Comparison of ENCODE assay signal across 28 mouse cellular contexts in genomic region chr7:107648937-107649688, GRCm38 (mm10). TPM values are rescaled to one million over a fixed set of nuclear protein-coding genes. Genes with fewer than 3 reads are reported as not detected.
DNase-seq lines count a peak whose midpoint lies in the region; ATAC-seq and TF ChIP-seq lines count a peak whose summit lies in the region.
"Had no signal": no experiment of that assay in that cellular context is flagged by ENCODE, and none has a peak within 500 bp of the region (broad histone marks: within the 10 kb centered on the region; RNA-seq: fewer than 3 reads in every experiment).

No protein-coding gene starts in this region.

- H3K9me3 ChIP-seq in CH12.LX (replicated peaks; ENCODE audit: low read length) = peaks cover 15% of the 10 kb centered on the region
- H3K9me3 ChIP-seq in embryonic facial prominence, embryonic 13.5 days = peaks cover 4% of the 10 kb centered on the region; the same call in 1 of the 2 replicates

- peak; percentile 76 for DNase-seq in heart, adult 11 months
- no peak for DNase-seq in heart, postnatal 25 days (ENCODE audit: low spot score)
- DNase-seq in CH12.LX (ENCODE audit: extremely low read depth) = peak; percentile 67
- DNase-seq in adrenal gland, postnatal 10 days = no peak
- DNase-seq in left cerebral cortex, postnatal 36 days (ENCODE audit: low spot score in 2 of 2) = no peak
- DNase-seq: adrenal gland, postnatal 25 days; cerebellum, adult 18-20 months; cerebellum, adult 9-11 months; embryo, embryonic 11 days; forebrain, postnatal 0 days; gastrocnemius, adult 2 months; gastrocnemius, postnatal 25 days; heart, adult 18-20 months; heart, postnatal 10 days; kidney, adult 11 months had no signal

- in situ Hi-C loops in CH12.LX (cut with MboI; ENCODE audit: low pct_ligation_motif_present, low pct_unique_long_range_greater_than_20kb, low sequenced_read_pairs) = no loop called here

- H3K79me2 ChIP-seq in CH12.LX (replicated peaks; ENCODE audit: control insufficient read depth, extremely low read depth, insufficient read depth, poor library complexity, severe bottlenecking) = peaks cover 11% of the 10 kb centered on the region

- H3K27ac ChIP-seq in CH12.LX (ENCODE audit: insufficient read depth, low read depth) = peak overlapping the region; percentile 96
- H3K27ac ChIP-seq in embryonic facial prominence, embryonic 13.5 days = peak overlapping the region; percentile 91
- H3K27ac ChIP-seq: forebrain, embryonic 12.5 days; gastrocnemius, adult 2 months; heart, embryonic 10.5 days; hindbrain, embryonic 13.5 days; hindbrain, postnatal 0 days had no signal

- peaks cover 19 to 63% of the 10 kb centered on the region in 2 experiments for H3K4me1 ChIP-seq in CH12.LX (ENCODE audit: control insufficient read depth in 1 of 2, insufficient read depth in 2 of 2)
- peaks cover 32% of the 10 kb centered on the region for H3K4me1 ChIP-seq in embryonic facial prominence, embryonic 13.5 days
- H3K4me1 ChIP-seq: hindbrain, embryonic 13.5 days had no signal

- H3K27me3 ChIP-seq in CH12.LX (replicated peaks) = no peaks in the 10 kb centered on the region
- H3K27me3 ChIP-seq in embryonic facial prominence, embryonic 13.5 days = no peaks in the 10 kb centered on the region
- H3K27me3 ChIP-seq: forebrain, embryonic 12.5 days; hindbrain, embryonic 13.5 days had no signal

- WGBS in embryonic facial prominence, embryonic 13.5 days = 32% methylated on average over 12 of the region's 12 CpGs

- intact Hi-C loops in heart, postnatal 25 days (cut with DNase I) = no loop called here
- intact Hi-C loops in left cerebral cortex, postnatal 36 days (cut with DNase I) = no loop called here

- no peak; the same call in 1 of the 2 replicates for TF ChIP-seq POLR2A in CH12.LX (IDR thresholded peaks at IDR 0.05; ENCODE audit: low read depth, low read length)

- H3K36me3 ChIP-seq in CH12.LX (replicated peaks in 1 of 2; ENCODE audit: control insufficient read depth in 1 of 2, insufficient read depth in 1 of 2, low read length in 1 of 2) = peaks cover 25 to 49% of the 10 kb centered on the region in 2 experiments
- H3K36me3 ChIP-seq in embryonic facial prominence, embryonic 13.5 days = peaks cover 3% of the 10 kb centered on the region; the same call in 1 of the 2 replicates
- H3K36me3 ChIP-seq: forebrain, embryonic 12.5 days; G1E; heart, embryonic 10.5 days; hindbrain, embryonic 13.5 days had no signal

- dilution Hi-C loops in CH12.LX (cut with MboI; ENCODE audit: extremely low pct_ligation_motif_present, extremely low pct_unique_long_range_greater_than_20kb, low sequenced_read_pairs) = no loop called here

- no peak; the same call in 1 of the 2 replicates for TF ChIP-seq RAD21 in CH12.LX (IDR thresholded peaks at IDR 0.05; ENCODE audit: low read depth, low read length)

- H3K4me3 ChIP-seq in CH12.LX (replicated peaks in 1 of 3; ENCODE audit: low read depth in 2 of 3, low read length in 2 of 3, poor library complexity in 1 of 3) = peak overlapping the region; percentile 1 to 25 (median 17)
- H3K4me3 ChIP-seq in embryonic facial prominence, embryonic 13.5 days = no peak overlapping the region
- H3K4me3 ChIP-seq: forebrain, embryonic 12.5 days; gastrocnemius, adult 2 months; heart, embryonic 10.5 days; hindbrain, embryonic 13.5 days had no signal

- H3K9ac ChIP-seq in CH12.LX (ENCODE audit: insufficient read depth, low read depth) = peak overlapping the region; percentile 29
- peak overlapping the region; percentile 53; the same call in 1 of the 2 replicates for H3K9ac ChIP-seq in embryonic facial prominence, embryonic 13.5 days
- H3K9ac ChIP-seq: forebrain, embryonic 12.5 days; forebrain, postnatal 0 days; hindbrain, embryonic 13.5 days had no signal

- TF ChIP-seq EP300 in CH12.LX (IDR thresholded peaks at IDR 0.05; ENCODE audit: low read length) = peak; percentile 47; the same call in 1 of the 2 replicates

- ATAC-seq in embryonic facial prominence, embryonic 13.5 days (ENCODE audit: insufficient number of reproducible peaks, insufficient read depth, low FRiP score, low TSS enrichment, low read depth) = peak; percentile 23; the same call in 1 of the 2 replicates
- peak; percentile 56 for ATAC-seq in granulocyte monocyte progenitor cell, adult 5-6 weeks (replicated peaks; ENCODE audit: poor library complexity, severe bottlenecking)
- no peak for ATAC-seq in CD4-positive, CD25-positive, alpha-beta regulatory T cell, adult 4 months
- ATAC-seq: activated CD4-positive, CD25-positive, alpha-beta regulatory T cell, adult 4 months; forebrain, postnatal 0 days; hindbrain, postnatal 0 days had no signal

- peak overlapping the region; percentile 81 for H3K4me2 ChIP-seq in CH12.LX (ENCODE audit: insufficient read depth, low read depth, poor library complexity, severe bottlenecking)
- peak overlapping the region; percentile 34 for H3K4me2 ChIP-seq in embryonic facial prominence, embryonic 13.5 days
- H3K4me2 ChIP-seq: forebrain, embryonic 12.5 days; hindbrain, embryonic 13.5 days had no signal

- no peak for TF ChIP-seq CTCF in CH12.LX (conservative IDR thresholded peaks at IDR 0.05 in 1 of 2, IDR thresholded peaks at IDR 0.05 in 1 of 2; ENCODE audit: low read depth in 2 of 2, low read length in 2 of 2)

TF ChIP-seq in CH12.LX, 34 proteins besides CTCF, POLR2A, EP300 and RAD21:
- TF ChIP-seq USF1 (IDR thresholded peaks at IDR 0.05; ENCODE audit: low read depth, low read length) (peak; percentile 83), UBTF (IDR thresholded peaks at IDR 0.05; ENCODE audit: low read depth, low read length) (peak; percentile 44; the same call in 1 of the 2 replicates), MAFK (IDR thresholded peaks at IDR 0.05; ENCODE audit: insufficient replicate concordance, low read length) (0 out of 2 replicates have a peak, but pooled peaks have one; percentile 11), ZMIZ1 (IDR thresholded peaks at IDR 0.05; ENCODE audit: low read depth, low read length) (no peak), NRF1 (IDR thresholded peaks at IDR 0.05; ENCODE audit: low read depth, low read length) (peak; percentile 61), CHD2 (IDR thresholded peaks at IDR 0.05; ENCODE audit: low read length) (no peak; the same call in 1 of the 2 replicates), MYC (IDR thresholded peaks at IDR 0.05; ENCODE audit: low read depth, low read length) (peak; percentile 40; the same call in 1 of the 2 replicates), IRF4 (IDR thresholded peaks at IDR 0.05; ENCODE audit: low read depth, low read length) (peak; percentile 39; the same call in 1 of the 2 replicates), JUND (conservative IDR thresholded peaks at IDR 0.05; ENCODE audit: low read depth, low read length) (no peak), MAX (IDR thresholded peaks at IDR 0.05; ENCODE audit: low read length) (peak; percentile 71; the same call in 1 of the 2 replicates), USF2 (conservative IDR thresholded peaks at IDR 0.05; ENCODE audit: low read depth, low read length) (peak; percentile 70), TCF12 (IDR thresholded peaks at IDR 0.05; ENCODE audit: low read depth, low read length) (peak; percentile 36; the same call in 1 of the 2 replicates), SMC3 (IDR thresholded peaks at IDR 0.05; ENCODE audit: low read depth, low read length) (no peak), TBP (conservative IDR thresholded peaks at IDR 0.05; ENCODE audit: low read depth, low read length) (peak; percentile 32), PAX5 (IDR thresholded peaks at IDR 0.05; ENCODE audit: low read length) (no peak), BHLHE40 (IDR thresholded peaks at IDR 0.05; ENCODE audit: low read depth, low read length) (peak; percentile 86), MEF2A (IDR thresholded peaks at IDR 0.05; ENCODE audit: borderline replicate concordance, low read depth, low read length) (peak; percentile 46; the same call in 1 of the 2 replicates), MAZ (IDR thresholded peaks at IDR 0.05; ENCODE audit: low read depth, low read length) (no peak), HCFC1 (IDR thresholded peaks at IDR 0.05; ENCODE audit: low read depth, low read length) (peak; percentile 22; the same call in 1 of the 2 replicates), ZNF384 (IDR thresholded peaks at IDR 0.05; ENCODE audit: low read depth, low read length) (no peak)
TF ChIP-seq in CH12.LX: peak in this region for 13.

RNA-seq across cellular contexts. Expression of gene 5330417H12Rik, which starts 24.2 kb away (rescaled TPM):
- not detected for total RNA-seq in heart, postnatal 25 days (2021)
- total RNA-seq in CH12.LX (2012; rRNA removed) = 0.13 TPM in 1 of 2 replicates, not detected in the other
- not detected in 2 replicates for total RNA-seq in CH12.LX (2014; rRNA removed)
- polyA plus RNA-seq in CH12.LX (2012; ENCODE audit: insufficient read length, low read depth) = not detected in 2 replicates
- not detected in 2 replicates for polyA plus RNA-seq in embryonic facial prominence, embryonic 13.5 days (2015; fragmentation: Nextera tagmentation; extraction: Ambion mirVana)
- total RNA-seq in granulocyte monocyte progenitor cell, adult 5-6 weeks (2014; fragmentation: Nextera tagmentation) = not detected in 2 replicates
- not detected in 2 replicates for total RNA-seq in granulocyte monocyte progenitor cell, adult 5-6 weeks (2017)
- not detected for total RNA-seq in adrenal gland, postnatal 10 days (2021)
- not detected for total RNA-seq in left cerebral cortex, postnatal 36 days (2021)
- polyA plus RNA-seq in CD4-positive, CD25-positive, alpha-beta regulatory T cell, adult 4 months (2017; shearing (Covaris generic)) = not detected
- total RNA-seq: adrenal gland, adult 18-20 months; adrenal gland, postnatal 25 days; forebrain, postnatal 0 days; G1E; gastrocnemius, adult 2 months; gastrocnemius, postnatal 25 days; heart, adult 18-20 months; heart, postnatal 10 days; hematopoietic stem cell, adult 5-6 weeks; hindbrain, postnatal 0 days had no signal
- polyA plus RNA-seq: activated CD4-positive, CD25-positive, alpha-beta regulatory T cell, adult 4 months; forebrain, embryonic 12.5 days; forebrain, postnatal 0 days; G1E; heart, embryonic 14.5 days; hindbrain, embryonic 13.5 days; hindbrain, postnatal 0 days; intestine, embryonic 14.5 days had no signal

RNA-seq across cellular contexts. Expression of gene Ppfibp2, which starts 54.1 kb away (rescaled TPM):
- total RNA-seq in heart, postnatal 25 days (2021) = 10 to 100 TPM; 20.4 to 20.9 TPM
- 27.5 and 40.3 TPM in 2 replicates for total RNA-seq in CH12.LX (2012; rRNA removed)
- total RNA-seq in CH12.LX (2014; rRNA removed) = 30.2 and 32.9 TPM in 2 replicates
- polyA plus RNA-seq in CH12.LX (2012; ENCODE audit: insufficient read length, low read depth) = 40.2 and 44.7 TPM in 2 replicates
- 11.5 and 13.8 TPM in 2 replicates for polyA plus RNA-seq in embryonic facial prominence, embryonic 13.5 days (2015; fragmentation: Nextera tagmentation; extraction: Ambion mirVana)
- total RNA-seq in granulocyte monocyte progenitor cell, adult 5-6 weeks (2014; fragmentation: Nextera tagmentation) = 3.0 and 9.9 TPM in 2 replicates
- total RNA-seq in granulocyte monocyte progenitor cell, adult 5-6 weeks (2017) = 5.6 and 6.6 TPM in 2 replicates
- total RNA-seq in adrenal gland, postnatal 10 days (2021) = 10 to 100 TPM in 1 of 2 experiments, 1 to 10 TPM in 1; 9.1 to 13.7 TPM
- 1 to 10 TPM; 5.2 to 7.0 TPM for total RNA-seq in left cerebral cortex, postnatal 36 days (2021)
- polyA plus RNA-seq in CD4-positive, CD25-positive, alpha-beta regulatory T cell, adult 4 months (2017; shearing (Covaris generic)) = 1 to 10 TPM; 1.0 to 1.5 TPM
- polyA plus RNA-seq: G1E had no signal

Comparison
In these comparisons a context has a peak if more than half of its experiments do, and no peak if none do; other contexts are left out.
1. DNase-seq: peak in heart, adult 11 months (single experiment) and CH12.LX (single experiment); none in heart, postnatal 25 days (single experiment), adrenal gland, postnatal 10 days (single experiment) and left cerebral cortex, postnatal 36 days (0 of 2).